Mouse (Mus musculus): Measurements from ENCODE around the gene Hist1h2br. TPM values are rescaled to one million over a fixed set of nuclear protein-coding genes. Genes with fewer than 3 reads are reported as not detected.
"Not testable (repeated sequence)": the region's sequence is repeated elsewhere in the genome, so short reads cannot be mapped to it uniquely, and the experiment has no call there.

The Hist1h2br gene
- 12.5 and 17.9 TPM in 2 replicates for polyA plus RNA-seq (2015; fragmentation: Nextera tagmentation; extraction: Ambion mirVana)

DNA sequence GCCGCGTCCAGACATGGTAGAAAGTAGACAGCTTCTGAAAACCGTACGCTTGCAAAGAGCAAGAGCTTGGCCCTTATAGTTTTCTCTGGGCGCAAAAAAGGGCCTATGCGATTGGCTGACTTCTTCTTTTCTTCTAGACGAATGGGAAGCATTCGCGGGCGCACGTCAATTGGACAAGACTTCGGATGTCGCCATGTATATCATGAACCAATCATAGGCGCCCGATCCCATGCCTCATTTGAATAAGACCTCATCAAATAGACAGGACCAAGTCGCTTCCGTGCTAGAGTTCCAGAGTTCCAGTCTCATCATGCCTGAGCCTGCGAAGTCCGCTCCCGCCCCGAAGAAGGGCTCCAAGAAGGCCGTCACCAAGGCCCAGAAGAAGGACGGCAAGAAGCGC is at the start of gene Hist1h2br, which contains the start of gene Hist1h2ap:
Gene Hist1h2br (plus strand): TSS at position 283 of the 400 bp plus-strand sequence.
Gene Hist1h2ap (minus strand): TSS at position 47 of the 400 bp plus-strand sequence.
- H3K9ac ChIP-seq, H3K9me3 ChIP-seq, H3K27me3 ChIP-seq, H3K27ac ChIP-seq, H3K4me1 ChIP-seq, H3K36me3 ChIP-seq, H3K4me3 ChIP-seq, H3K4me2 ChIP-seq: not testable (repeated sequence)
- ATAC-seq (ENCODE audit: insufficient number of reproducible peaks, low FRiP score, low TSS enrichment, low read depth): peak; percentile 93
- WGBS: no CpG with 5 or more reads among the region's 24 CpGs

DNA sequence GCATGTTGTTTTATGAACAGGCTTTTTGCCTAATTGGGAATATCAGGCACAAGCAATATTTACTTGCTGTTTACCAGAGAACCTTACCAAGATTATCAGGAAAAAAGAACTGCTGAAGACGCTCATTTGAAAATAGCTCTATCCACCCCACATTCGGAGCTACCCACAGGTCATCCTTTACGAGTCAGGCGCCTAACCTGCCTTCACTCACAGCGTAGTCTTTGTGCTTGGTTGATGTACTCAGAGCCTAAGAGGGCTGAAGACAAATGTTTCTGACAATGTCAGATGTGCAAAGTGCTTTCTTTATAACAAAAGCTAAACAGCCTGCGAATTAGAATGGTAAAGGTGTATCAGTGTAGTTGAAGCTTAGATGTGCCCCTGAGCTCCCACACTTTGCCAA is 49.2 kb upstream of the Hist1h2br start:
- Histone ChIP-seq H3K27me3 (no peaks in the 10 kb centered on the region), H3K27ac (peak overlapping the region; percentile 88), H3K4me1 (peaks cover 37% of the 10 kb centered on the region), H3K36me3 (no peaks in the 10 kb centered on the region), H3K4me2 (peak overlapping the region; percentile 56), H3K9me3 (no peaks in the 10 kb centered on the region), H3K9ac (0 out of 2 replicates have a peak overlapping the region, but pooled peaks have one; percentile 33), H3K4me3 (0 out of 2 replicates have a peak overlapping the region, but pooled peaks have one; percentile 41)
- WGBS: 25% methylated on average over 6 of the region's 6 CpGs
- ATAC-seq (ENCODE audit: insufficient number of reproducible peaks, low FRiP score, low TSS enrichment, low read depth): no peak

DNA sequence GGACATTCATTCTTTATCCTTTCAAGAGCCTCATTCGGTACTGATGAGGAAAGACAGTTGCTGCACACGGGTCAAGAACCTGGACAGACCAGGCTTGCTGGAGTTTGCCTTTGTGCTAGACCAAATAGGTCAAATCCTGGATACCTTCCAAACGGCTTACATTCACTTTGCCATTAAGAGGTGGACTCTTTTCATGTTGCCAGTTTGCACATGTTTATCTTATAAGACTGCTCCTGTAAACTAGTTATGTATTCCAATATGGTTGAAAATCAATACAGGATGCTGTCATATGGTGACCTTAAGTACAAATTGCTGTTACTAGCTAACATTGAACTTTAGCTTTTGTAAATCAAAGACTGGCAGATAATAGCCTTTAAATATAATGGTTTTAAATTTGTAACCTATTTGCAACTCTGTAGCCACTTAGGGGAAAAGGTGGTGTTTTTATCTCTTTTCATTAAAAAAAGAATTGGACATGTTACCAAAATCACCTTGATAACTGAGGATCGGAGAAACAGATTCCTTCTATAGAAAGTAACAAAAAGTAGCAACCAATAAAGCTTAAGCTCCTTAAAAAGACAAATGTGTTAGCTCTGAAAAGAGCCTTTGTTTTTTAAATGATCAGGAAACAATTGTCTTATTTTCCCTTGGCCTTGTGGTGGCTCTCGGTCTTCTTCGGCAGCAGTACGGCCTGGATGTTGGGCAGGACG is 47.2 kb upstream of the Hist1h2br start:
- peak overlapping the region; percentile 38 for H3K4me3 ChIP-seq
- ATAC-seq (ENCODE audit: insufficient number of reproducible peaks, low FRiP score, low TSS enrichment, low read depth): no peak
- peak overlapping the region; percentile 80 for H3K27ac ChIP-seq
- no peaks in the 10 kb centered on the region for H3K9me3 ChIP-seq
- peaks cover 27% of the 10 kb centered on the region for H3K4me1 ChIP-seq
- H3K27me3 ChIP-seq: no peaks in the 10 kb centered on the region
- no peak overlapping the region for H3K9ac ChIP-seq
- no peaks in the 10 kb centered on the region for H3K36me3 ChIP-seq
- 5% methylated on average over 8 of the region's 8 CpGs for WGBS
- H3K4me2 ChIP-seq: peak overlapping the region; percentile 53

DNA sequence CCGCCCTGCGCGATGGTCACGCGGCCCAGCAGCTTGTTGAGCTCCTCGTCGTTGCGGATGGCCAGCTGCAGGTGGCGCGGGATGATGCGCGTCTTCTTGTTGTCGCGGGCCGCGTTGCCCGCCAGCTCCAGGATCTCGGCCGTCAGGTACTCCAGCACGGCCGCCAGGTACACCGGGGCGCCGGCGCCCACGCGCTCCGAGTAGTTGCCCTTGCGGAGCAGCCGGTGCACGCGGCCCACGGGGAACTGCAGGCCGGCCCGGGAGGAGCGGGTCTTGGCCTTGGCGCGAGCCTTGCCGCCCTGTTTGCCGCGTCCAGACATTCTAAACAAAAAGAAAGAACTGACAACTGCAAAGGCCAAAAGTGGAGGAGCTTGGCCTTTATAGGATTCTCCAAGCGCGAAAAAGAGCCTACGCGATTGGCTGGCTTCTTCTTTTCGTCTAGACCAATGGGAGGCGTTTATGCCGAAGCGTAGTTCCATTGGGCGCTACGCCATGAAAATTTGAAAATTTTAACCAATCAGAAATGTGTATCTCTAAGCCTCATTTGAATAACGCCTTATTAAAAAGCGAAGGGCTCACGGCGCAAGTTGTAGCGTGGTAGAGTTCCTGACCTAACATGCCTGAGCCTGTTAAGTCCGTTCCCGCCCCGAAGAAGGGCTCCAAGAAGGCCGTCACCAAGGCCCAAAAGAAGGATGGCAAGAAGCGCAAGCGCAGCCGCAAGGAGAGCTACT is 46.5 kb upstream of the Hist1h2br start, which contains the start of the genes Hist1h2an and Hist1h2bp:
Gene Hist1h2an (minus strand): TSS at position 320 of the 731 bp plus-strand sequence.
Gene Hist1h2bp (plus strand): TSS at position 563 of the 731 bp plus-strand sequence.
- Histone ChIP-seq H3K4me1 (peaks cover 25% of the 10 kb centered on the region), H3K4me2 (peak within 1 kb of the TSS; percentile 53), H3K4me3 (peak within 1 kb of the TSS; percentile 38), H3K27ac (peak within 1 kb of the TSS; percentile 83)
- H3K36me3 ChIP-seq, H3K9ac ChIP-seq, H3K27me3 ChIP-seq, H3K9me3 ChIP-seq: not testable (repeated sequence)
- under 1% methylated on average over 37 of the region's 63 CpGs for WGBS
- ATAC-seq (ENCODE audit: insufficient number of reproducible peaks, low FRiP score, low TSS enrichment, low read depth): peak; percentile 93

DNA sequence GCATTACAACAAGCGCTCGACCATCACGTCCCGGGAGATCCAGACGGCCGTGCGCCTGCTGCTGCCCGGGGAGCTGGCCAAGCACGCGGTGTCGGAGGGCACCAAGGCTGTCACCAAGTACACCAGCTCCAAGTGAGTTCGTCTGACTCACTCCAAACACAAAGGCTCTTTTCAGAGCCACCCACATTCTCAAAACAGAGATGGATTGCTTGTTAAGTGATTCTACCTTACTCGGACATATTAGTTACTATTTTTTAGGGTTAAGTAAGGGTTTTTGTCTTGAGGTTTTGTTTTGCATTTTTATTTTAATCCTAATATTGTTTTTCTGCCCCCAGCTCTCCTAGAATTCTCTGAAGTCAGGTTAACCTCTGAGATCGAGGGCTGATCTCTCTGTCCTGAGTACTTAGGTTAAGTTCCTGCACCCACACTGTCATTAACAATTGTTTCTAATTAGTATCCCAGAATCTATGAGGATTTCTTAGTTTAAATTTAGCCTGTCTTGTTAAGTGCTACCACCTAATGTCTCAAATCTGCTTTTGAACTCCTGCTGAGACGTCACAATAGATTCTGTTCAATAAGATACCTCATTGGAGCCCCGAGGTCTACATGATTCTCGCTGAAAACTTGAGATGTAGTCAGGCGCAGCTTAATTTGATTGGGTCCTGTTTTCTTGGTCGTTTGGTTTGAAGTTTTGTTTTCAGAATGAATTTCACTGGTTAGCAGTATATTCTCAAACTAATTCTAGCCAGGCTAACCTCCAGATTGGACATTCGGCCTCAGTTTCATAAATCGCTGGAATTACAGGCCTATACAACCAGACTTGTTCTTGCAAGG is 45.6 kb upstream of the Hist1h2br start:
- Histone ChIP-seq H3K4me3 (peak overlapping the region; percentile 38), H3K36me3 (no peaks in the 10 kb centered on the region), H3K27ac (peak overlapping the region; percentile 71), H3K9ac (no peak overlapping the region), H3K27me3 (no peaks in the 10 kb centered on the region), H3K4me1 (peaks cover 20% of the 10 kb centered on the region), H3K9me3 (no peaks in the 10 kb centered on the region), H3K4me2 (peak overlapping the region; percentile 53)
- ATAC-seq (ENCODE audit: insufficient number of reproducible peaks, low FRiP score, low TSS enrichment, low read depth): no peak
- 15% methylated on average over 17 of the region's 21 CpGs for WGBS

DNA sequence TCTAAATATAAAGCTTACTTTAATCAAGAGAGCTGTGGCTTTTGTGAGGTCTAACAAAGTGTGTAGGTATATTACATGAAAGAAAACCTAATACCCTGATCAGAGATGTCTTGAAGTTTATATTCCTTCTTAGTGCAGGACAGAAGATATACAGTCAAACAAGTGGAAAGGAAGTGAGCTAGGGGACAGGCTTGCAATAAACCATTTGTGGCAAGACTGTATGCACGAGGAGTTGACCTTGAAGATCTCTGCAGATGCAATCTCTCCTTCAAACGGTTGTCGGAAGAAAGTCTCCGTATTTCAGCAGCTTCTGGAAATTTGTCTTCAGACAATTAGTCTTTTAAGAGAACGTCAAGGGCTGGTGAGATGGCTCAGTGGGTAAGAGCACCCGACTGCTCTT is 43.6 kb upstream of the Hist1h2br start:
- no peak for ATAC-seq (ENCODE audit: insufficient number of reproducible peaks, low FRiP score, low TSS enrichment, low read depth)
- Histone ChIP-seq H3K9me3 (no peaks in the 10 kb centered on the region), H3K27ac (no peak overlapping the region), H3K9ac (no peak overlapping the region), H3K4me2 (no peak overlapping the region), H3K4me3 (no peak overlapping the region), H3K36me3 (no peaks in the 10 kb centered on the region), H3K27me3 (no peaks in the 10 kb centered on the region), H3K4me1 (peaks cover 11% of the 10 kb centered on the region)
- 65% methylated on average over 6 of the region's 6 CpGs for WGBS

DNA sequence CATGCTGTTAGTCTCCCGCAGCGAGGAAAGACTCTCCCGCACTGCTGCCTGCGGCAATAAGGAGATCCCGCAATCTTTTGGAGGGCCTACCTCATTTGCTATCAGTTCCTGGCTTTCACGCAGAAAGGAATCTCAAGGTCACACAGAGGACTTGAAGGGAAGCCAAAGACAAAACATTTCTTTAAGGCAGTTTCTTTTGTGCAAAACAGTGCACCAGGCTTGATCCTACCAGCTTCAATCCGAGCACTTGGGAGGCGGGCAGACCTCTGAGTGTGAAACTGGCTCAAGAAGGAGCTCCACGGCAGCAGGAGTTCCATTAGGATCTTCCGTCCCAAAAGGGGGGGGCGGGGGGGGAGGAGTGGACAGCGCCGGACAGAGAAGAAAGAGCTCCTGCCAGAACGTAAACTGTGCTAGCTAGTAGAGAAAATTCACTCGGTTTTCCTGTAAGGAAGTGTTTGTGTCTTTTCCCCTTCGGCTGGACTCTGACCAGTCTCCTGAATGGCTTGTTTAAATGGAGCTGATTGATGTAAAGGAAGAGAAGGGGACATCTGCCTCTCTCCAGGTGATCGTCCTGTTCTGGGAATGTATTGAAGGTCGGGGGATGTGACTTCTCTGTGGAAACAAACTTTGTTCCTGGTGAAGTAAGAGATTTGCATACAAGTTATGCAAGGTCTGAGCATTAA is 42.8 kb upstream of the Hist1h2br start:
- Histone ChIP-seq H3K4me2 (peak overlapping the region; percentile 35), H3K9ac (0 out of 2 replicates have a peak overlapping the region, but pooled peaks have one; percentile 18), H3K27me3 (no peaks in the 10 kb centered on the region), H3K27ac (no peak overlapping the region), H3K4me1 (peaks cover 11% of the 10 kb centered on the region), H3K9me3 (no peaks in the 10 kb centered on the region), H3K36me3 (no peaks in the 10 kb centered on the region), H3K4me3 (peak overlapping the region; percentile 8)
- no peak for ATAC-seq (ENCODE audit: insufficient number of reproducible peaks, low FRiP score, low TSS enrichment, low read depth)
- WGBS: 10% methylated on average over 18 of the region's 18 CpGs

DNA sequence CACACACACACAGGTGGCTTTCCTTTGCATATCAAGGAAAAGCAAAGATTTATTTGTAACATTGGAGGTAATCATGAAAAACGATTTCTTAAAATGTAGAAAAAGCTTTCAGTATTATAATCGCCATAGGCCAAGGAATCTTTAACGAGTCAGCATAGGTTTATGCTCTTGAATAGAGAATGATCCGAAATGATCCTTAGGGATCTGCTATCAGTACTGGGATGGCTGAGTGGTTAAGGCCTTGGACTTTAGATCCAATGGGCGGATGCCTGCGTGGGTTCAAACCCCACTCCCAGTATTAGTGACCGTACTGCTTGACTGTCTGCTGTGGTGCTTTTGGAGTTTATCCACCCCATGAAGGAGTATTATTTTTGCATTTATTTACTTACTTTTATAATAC is 38.0 kb upstream of the Hist1h2br start:
- no peak for ATAC-seq (ENCODE audit: insufficient number of reproducible peaks, low FRiP score, low TSS enrichment, low read depth)
- H3K27me3 ChIP-seq: no peaks in the 10 kb centered on the region
- H3K9me3 ChIP-seq: no peaks in the 10 kb centered on the region
- no peak overlapping the region for H3K9ac ChIP-seq
- H3K36me3 ChIP-seq: no peaks in the 10 kb centered on the region
- no peak overlapping the region for H3K27ac ChIP-seq
- no peak overlapping the region for H3K4me2 ChIP-seq
- WGBS: 87% methylated on average over 7 of the region's 7 CpGs
- no peak overlapping the region for H3K4me3 ChIP-seq
- peaks cover 4% of the 10 kb centered on the region for H3K4me1 ChIP-seq

DNA sequence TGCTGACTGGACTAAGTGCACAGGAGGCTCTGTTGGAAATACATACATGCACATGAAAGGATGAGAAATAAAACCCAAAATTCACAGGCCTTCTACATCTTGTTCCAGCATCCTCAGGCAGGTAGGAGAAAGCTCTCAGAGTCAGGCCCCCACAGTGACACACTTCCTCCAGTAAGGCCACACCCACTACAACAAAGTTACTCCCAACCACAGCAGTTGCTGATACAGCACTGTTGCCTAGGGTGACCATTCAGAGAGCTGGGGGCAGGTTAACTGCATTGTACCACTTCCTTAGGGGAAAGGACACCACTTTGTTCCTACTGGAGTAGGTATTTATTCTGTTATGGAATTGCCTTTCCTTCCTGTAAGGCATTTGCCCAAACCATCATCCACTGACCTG is 36.4 kb upstream of the Hist1h2br start:
- ATAC-seq (ENCODE audit: insufficient number of reproducible peaks, low FRiP score, low TSS enrichment, low read depth); H3K4me1 ChIP-seq: not testable (repeated sequence)

DNA sequence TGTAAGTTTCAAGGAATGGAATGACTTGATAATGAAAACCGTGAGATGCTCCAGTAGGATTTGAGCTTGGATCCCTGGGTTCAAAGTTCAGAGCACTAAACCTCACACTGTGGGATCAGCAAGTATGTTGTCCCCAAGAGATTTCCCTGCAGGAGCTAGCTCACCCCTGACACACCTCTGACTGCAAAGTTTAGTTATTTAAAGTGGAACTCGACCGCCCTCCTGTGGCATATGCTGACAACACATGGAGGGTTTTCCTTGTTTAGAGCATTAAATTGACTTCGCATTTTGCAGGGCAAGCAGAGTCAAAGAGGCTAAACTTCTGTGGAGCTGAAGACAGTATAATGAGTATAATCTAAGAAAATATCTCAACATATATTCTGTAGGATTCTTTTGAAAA is 30.5 kb upstream of the Hist1h2br start:
- not testable (repeated sequence) for H3K4me2 ChIP-seq, H3K9me3 ChIP-seq, H3K27me3 ChIP-seq, H3K27ac ChIP-seq, H3K4me1 ChIP-seq, H3K36me3 ChIP-seq, H3K9ac ChIP-seq, H3K4me3 ChIP-seq
- peak; percentile 14; the same call in 1 of the 2 replicates for ATAC-seq (ENCODE audit: insufficient number of reproducible peaks, low FRiP score, low TSS enrichment, low read depth)
- no CpG with 5 or more reads among the region's 4 CpGs for WGBS

More for the DNA sequence above, 36.4 kb upstream of the Hist1h2br start:
- H3K4me3 ChIP-seq, H3K36me3 ChIP-seq, H3K4me2 ChIP-seq, H3K9me3 ChIP-seq, H3K9ac ChIP-seq, H3K27ac ChIP-seq, H3K27me3 ChIP-seq: not testable (repeated sequence)

DNA sequence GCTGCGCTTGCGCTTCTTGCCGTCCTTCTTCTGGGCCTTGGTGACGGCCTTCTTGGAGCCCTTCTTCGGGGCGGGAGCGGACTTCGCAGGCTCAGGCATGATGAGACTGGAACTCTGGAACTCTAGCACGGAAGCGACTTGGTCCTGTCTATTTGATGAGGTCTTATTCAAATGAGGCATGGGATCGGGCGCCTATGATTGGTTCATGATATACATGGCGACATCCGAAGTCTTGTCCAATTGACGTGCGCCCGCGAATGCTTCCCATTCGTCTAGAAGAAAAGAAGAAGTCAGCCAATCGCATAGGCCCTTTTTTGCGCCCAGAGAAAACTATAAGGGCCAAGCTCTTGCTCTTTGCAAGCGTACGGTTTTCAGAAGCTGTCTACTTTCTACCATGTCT is 23.5 kb upstream of the Hist1h2br start, which contains the start of the genes Hist1h2bq and Hist1h2ao:
Gene Hist1h2bq (minus strand): TSS at position 125 of the 400 bp plus-strand sequence.
Gene Hist1h2ao (plus strand): TSS at position 393 of the 400 bp plus-strand sequence.
- not testable (repeated sequence) for H3K9ac ChIP-seq, H3K4me1 ChIP-seq, H3K27ac ChIP-seq, H3K27me3 ChIP-seq, H3K36me3 ChIP-seq, H3K4me2 ChIP-seq, H3K4me3 ChIP-seq, H3K9me3 ChIP-seq
- ATAC-seq (ENCODE audit: insufficient number of reproducible peaks, low FRiP score, low TSS enrichment, low read depth): peak; percentile 96
- WGBS: no CpG with 5 or more reads among the region's 23 CpGs
